Mouse (Mus musculus): Measurements from ENCODE around the gene Olfr632.

DNA sequence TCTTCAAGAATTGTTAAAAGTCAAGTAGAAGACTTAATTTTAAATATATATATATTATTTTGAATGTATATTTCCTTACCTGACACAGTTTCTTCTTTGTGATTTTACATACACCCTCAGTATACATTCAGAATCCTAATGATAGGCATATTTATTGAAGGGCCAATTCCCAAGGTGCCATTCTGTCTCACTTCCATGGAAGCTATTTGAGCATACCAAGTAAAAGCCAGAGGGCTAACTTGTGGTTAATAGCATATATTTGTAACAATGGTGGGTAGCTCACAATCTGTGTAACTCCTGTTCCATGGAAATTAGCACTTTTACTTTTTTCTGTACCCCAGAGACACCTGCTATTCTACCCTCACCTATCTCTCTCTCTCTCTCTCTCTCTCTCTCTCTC is 48.0 kb upstream of the Olfr632 start, which contains the start of gene Olfr66:
- TF ChIP-seq CTCF (IDR thresholded peaks at IDR 0.05; ENCODE audit: low read depth) (no peak), EP300 (IDR thresholded peaks at IDR 0.05; ENCODE audit: low read depth) (no peak)
